Mouse (Mus musculus) myocyte (in vitro differentiated cells): Measurements from ENCODE around the gene Cct4. TPM values are rescaled to one million over a fixed set of nuclear protein-coding genes. Genes with fewer than 3 reads are reported as not detected.

Experiments used
- H3K27me3 ChIP-seq: one replicate; pipeline ENCODE4 v1.6.1; 2011; ENCODE audit not compliant: control insufficient read depth, insufficient read depth, insufficient read length
- H3K36me3 ChIP-seq: one replicate; pipeline ENCODE4 v1.6.1; 2011; ENCODE audit not compliant: control insufficient read depth, insufficient read depth
- H3K4me2 ChIP-seq: one replicate; pipeline ENCODE4 v1.6.1; 2011; ENCODE audit warnings: low read depth, control low read depth
- H3K4me3 ChIP-seq: one replicate; pipeline ENCODE4 v1.5.1; 2011; ENCODE audit warnings: mild to moderate bottlenecking, control low read depth, moderate library complexity
- H3K79me2 ChIP-seq: one replicate; pipeline ENCODE4 v1.6.1; 2011; ENCODE audit not compliant: control insufficient read depth, insufficient read depth
- H3ac ChIP-seq: one replicate; pipeline ENCODE4 v1.6.1; 2011; ENCODE audit not compliant: control insufficient read depth, insufficient read length
- CEBPB ChIP-seq: IDR thresholded peaks from 2 replicates; pipeline ENCODE4 v1.6.1; 2011; ENCODE audit warnings: mild to moderate bottlenecking, moderate library complexity; ENCODE audit not compliant: poor library complexity, insufficient read depth, severe bottlenecking
- E2F4 ChIP-seq: IDR thresholded peaks from one replicate; pipeline ENCODE4 v1.6.1; 2011; ENCODE audit warnings: mild to moderate bottlenecking, control low read depth, moderate library complexity; ENCODE audit not compliant: insufficient read depth
- MAX ChIP-seq: IDR thresholded peaks from one replicate; pipeline ENCODE4 v1.6.1; 2011; ENCODE audit warnings: low read depth, mild to moderate bottlenecking, control low read depth
- MYOD1 ChIP-seq, 3 experiments: IDR thresholded peaks; one replicate each; pipeline ENCODE4 v1.6.1; 2011; ENCODE audit warnings: control low read depth in 2 of 3, low read depth in 2 of 3, mild to moderate bottlenecking in 2 of 3, moderate library complexity in 1 of 3; ENCODE audit not compliant: insufficient read length in 2 of 3, control insufficient read depth in 1 of 3
- MYOG ChIP-seq, 3 experiments: IDR thresholded peaks; one replicate each; pipeline ENCODE4 v1.6.1; 2011; ENCODE audit warnings: control low read depth in 2 of 3, low read depth in 2 of 3, mild to moderate bottlenecking in 2 of 3; ENCODE audit not compliant: insufficient read length in 2 of 3, control insufficient read depth in 1 of 3, insufficient read depth in 1 of 3
- POLR2A ChIP-seq: IDR thresholded peaks from one replicate; pipeline ENCODE4 v1.6.1; 2011; ENCODE audit warnings: low read depth, mild to moderate bottlenecking, control low read depth, moderate library complexity; ENCODE audit not compliant: insufficient read length
- POLR2AphosphoS2 ChIP-seq: IDR thresholded peaks from one replicate; pipeline ENCODE4 v1.6.1; 2011; ENCODE audit warnings: low read depth, control low read depth; ENCODE audit not compliant: insufficient read length
- REST ChIP-seq: IDR thresholded peaks from one replicate; pipeline ENCODE4 v1.6.1; 2011; ENCODE audit warnings: mild to moderate bottlenecking, control low read depth, moderate library complexity; ENCODE audit not compliant: insufficient read depth, insufficient read length
- SRF ChIP-seq: IDR thresholded peaks from one replicate; pipeline ENCODE4 v1.6.1; 2011; ENCODE audit warnings: low read depth; ENCODE audit not compliant: control insufficient read depth, insufficient read length
- TCF12 ChIP-seq: IDR thresholded peaks from one replicate; pipeline ENCODE4 v1.6.1; 2011; ENCODE audit warnings: mild to moderate bottlenecking, control low read depth; ENCODE audit not compliant: poor library complexity, insufficient read depth, severe bottlenecking
- TCF3 ChIP-seq: IDR thresholded peaks from one replicate; pipeline ENCODE4 v1.6.1; 2011; ENCODE audit warnings: low read depth, control low read depth; ENCODE audit not compliant: insufficient read length
- USF1 ChIP-seq: IDR thresholded peaks from one replicate; pipeline ENCODE4 v1.6.1; 2011; ENCODE audit warnings: low read depth, mild to moderate bottlenecking, control low read depth, moderate library complexity
- polyA plus RNA-seq: library from polyadenylated mRNA; unstranded; fragments of >200 nt; fragmentation: generic; extraction: Trizol; gene quantifications from one replicate; pipeline ENCODE4 v1.2.1, GENCODE M21; 2012; ENCODE audit warnings: missing spikeins

The Cct4 gene
- polyA plus RNA-seq, 1 experiment: 187 TPM

DNA sequence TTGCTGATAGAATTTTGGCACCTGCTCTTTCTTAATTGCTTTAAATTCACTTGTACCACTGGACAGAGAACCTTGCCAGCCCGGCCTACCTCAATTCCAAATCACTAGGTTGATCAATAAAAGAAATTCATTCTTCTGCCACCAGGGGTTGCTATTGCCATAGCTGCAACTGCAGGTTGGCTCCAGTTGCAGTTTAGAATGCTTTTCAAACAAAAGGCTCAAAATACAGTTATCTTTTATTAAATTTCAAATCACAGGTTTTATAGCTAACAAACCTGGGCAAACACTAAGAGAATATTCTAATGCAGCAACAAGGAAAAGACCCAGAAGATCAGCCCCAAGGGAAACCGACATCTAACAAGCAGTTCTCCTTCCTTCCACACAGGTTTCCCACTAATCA is 3.0 kb upstream of the Cct4 start:
- TF ChIP-seq TCF3 (no peak), MYOD1 (IDR thresholded peaks at IDR 0.05; ENCODE audit: control insufficient read depth in 1 of 3, insufficient read length in 2 of 3, low read depth in 2 of 3) (no peak), USF1 (no peak), REST (no peak), MYOG (IDR thresholded peaks at IDR 0.05; ENCODE audit: control insufficient read depth in 1 of 3, insufficient read depth in 1 of 3, insufficient read length in 2 of 3, low read depth in 2 of 3) (no peak), CEBPB (no peak), MAX (no peak), E2F4 (no peak), TCF12 (no peak), SRF (no peak), POLR2A (no peak), POLR2AphosphoS2 (no peak)
- H3K27me3 ChIP-seq: no peaks in the 10 kb centered on the region
- no peaks in the 10 kb centered on the region for H3K36me3 ChIP-seq
- peaks cover 19% of the 10 kb centered on the region for H3K79me2 ChIP-seq
- no peak overlapping the region for H3K4me3 ChIP-seq
- H3ac ChIP-seq: no peak overlapping the region
- peak overlapping the region; percentile 41 for H3K4me2 ChIP-seq

DNA sequence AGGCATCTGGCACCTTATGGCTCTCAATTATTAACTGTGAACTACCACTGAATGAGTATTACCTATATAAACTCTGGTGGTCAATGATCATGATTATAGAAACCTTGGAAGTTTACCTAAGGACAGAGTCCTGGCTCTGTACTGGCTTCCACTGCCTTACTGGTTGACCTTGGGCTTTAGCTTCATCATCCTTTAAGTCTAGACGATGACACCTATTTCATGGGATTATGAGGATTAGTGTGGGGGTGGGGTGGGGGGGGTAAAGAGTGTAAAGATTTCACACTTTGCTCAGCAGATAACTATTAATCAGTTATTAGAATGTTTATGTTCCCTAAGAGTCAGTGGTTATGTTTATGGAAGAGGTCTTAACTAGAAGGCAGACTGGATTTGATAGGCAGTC is 533 bp upstream of the Cct4 start:
- Histone ChIP-seq H3K27me3 (no peaks in the 10 kb centered on the region), H3K79me2 (peaks cover 40% of the 10 kb centered on the region), H3K4me2 (peak overlapping the region; percentile 77), H3ac (no peak overlapping the region), H3K36me3 (peaks cover 14% of the 10 kb centered on the region), H3K4me3 (peak overlapping the region; percentile 49)
- no peak for TF ChIP-seq E2F4
- TF ChIP-seq USF1: no peak
- no peak for TF ChIP-seq MAX
- no peak for TF ChIP-seq REST

DNA sequence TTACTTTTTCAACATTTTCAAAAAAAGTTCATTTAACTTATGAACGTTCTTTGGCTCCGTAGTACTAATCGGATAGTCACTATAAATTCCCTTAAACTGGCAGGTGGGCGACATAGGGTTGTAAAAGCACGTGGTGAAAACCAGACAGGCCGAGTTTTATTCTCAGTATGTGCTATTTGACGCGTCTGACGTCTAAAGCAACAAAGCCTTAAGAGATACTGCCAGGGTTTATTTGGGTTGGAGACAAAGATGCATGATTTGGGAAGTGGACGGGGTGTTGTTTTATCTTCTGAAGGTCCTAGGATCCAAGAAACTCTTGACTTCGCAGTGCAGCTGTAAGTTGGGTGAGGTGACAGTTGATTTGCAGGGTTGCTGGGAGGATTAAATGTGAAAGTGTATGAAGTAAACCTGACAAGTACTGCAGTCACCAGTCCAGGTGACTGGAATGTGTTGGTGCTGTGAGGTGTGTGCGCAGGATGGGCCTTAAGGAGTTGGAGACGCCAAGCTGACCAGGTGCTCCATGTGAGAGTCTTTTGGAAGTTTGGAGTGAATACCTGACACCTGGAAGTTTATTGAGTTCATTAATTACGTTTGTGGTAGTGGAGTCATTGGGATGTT is 1.0 kb downstream of the Cct4 start:
- H3K36me3 ChIP-seq: peaks cover 24% of the 10 kb centered on the region
- TF ChIP-seq MAX (no peak), TCF3 (no peak), E2F4 (no peak), MYOG (IDR thresholded peaks at IDR 0.05; ENCODE audit: control insufficient read depth in 1 of 3, insufficient read depth in 1 of 3, insufficient read length in 2 of 3, low read depth in 2 of 3) (no peak), TCF12 (no peak)
- peak overlapping the region; percentile 49 for H3K4me3 ChIP-seq
- peak overlapping the region; percentile 95 for H3K4me2 ChIP-seq
- H3K79me2 ChIP-seq: peaks cover 40% of the 10 kb centered on the region
- no peaks in the 10 kb centered on the region for H3K27me3 ChIP-seq
- H3ac ChIP-seq: peak overlapping the region; percentile 32

DNA sequence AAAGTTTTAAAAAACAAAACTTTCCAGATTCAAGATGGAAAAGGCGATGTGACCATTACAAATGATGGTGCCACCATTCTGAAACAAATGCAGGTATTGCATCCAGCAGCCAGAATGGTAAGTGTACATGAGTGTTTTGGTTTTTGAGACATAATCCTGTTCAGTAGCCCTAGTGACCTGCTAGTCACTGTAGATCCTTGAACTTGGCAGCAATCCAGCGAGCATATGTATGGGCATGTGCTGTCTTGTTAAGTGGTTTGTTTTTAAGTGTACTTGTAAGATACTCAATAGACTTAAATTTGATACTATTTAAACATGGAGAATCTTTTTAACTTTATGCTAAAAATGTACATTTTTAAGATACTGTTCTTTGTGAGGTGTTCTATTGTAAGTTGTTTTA is 4.0 kb downstream of the Cct4 start:
- Histone ChIP-seq H3K4me2 (no peak overlapping the region), H3ac (no peak overlapping the region), H3K4me3 (no peak overlapping the region), H3K27me3 (no peaks in the 10 kb centered on the region), H3K79me2 (peaks cover 40% of the 10 kb centered on the region), H3K36me3 (peaks cover 51% of the 10 kb centered on the region)
- no peak for TF ChIP-seq REST
- TF ChIP-seq E2F4: no peak
- TF ChIP-seq TCF3: no peak
- no peak for TF ChIP-seq MAX
- no peak for TF ChIP-seq USF1
- TF ChIP-seq MYOD1 (IDR thresholded peaks at IDR 0.05; ENCODE audit: control insufficient read depth in 1 of 3, insufficient read length in 2 of 3, low read depth in 2 of 3): no peak
- TF ChIP-seq POLR2A: no peak
- no peak for TF ChIP-seq POLR2AphosphoS2
- TF ChIP-seq SRF: no peak
- TF ChIP-seq MYOG (IDR thresholded peaks at IDR 0.05; ENCODE audit: control insufficient read depth in 1 of 3, insufficient read depth in 1 of 3, insufficient read length in 2 of 3, low read depth in 2 of 3): no peak
- TF ChIP-seq CEBPB: no peak

DNA sequence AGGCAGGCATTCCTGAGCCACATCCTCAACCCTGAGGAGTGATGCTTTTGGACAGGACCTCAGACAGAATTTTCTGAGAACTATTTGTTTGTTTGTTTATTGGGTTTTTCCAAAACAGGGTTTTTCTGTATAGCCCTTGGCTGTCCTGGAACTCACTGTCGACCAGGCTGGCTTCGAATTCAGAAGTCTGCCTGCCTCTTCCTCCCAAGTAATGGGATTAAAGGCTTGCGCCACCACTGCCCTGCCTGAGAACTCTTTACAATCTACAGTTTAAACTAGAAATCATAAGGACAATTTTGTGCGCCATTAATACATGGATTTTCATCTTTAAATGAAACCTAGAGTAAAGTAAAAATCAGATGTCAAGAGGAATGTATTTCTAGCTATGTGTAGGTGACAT is 5.1 kb downstream of the Cct4 start:
- Histone ChIP-seq H3K79me2 (peaks cover 40% of the 10 kb centered on the region), H3ac (no peak overlapping the region), H3K4me2 (no peak overlapping the region), H3K4me3 (no peak overlapping the region), H3K36me3 (peaks cover 63% of the 10 kb centered on the region), H3K27me3 (no peaks in the 10 kb centered on the region)
- TF ChIP-seq MAX: no peak
- no peak for TF ChIP-seq REST
- no peak for TF ChIP-seq CEBPB
- TF ChIP-seq SRF: no peak
- no peak for TF ChIP-seq USF1
- no peak for TF ChIP-seq E2F4
- no peak for TF ChIP-seq MYOD1 (IDR thresholded peaks at IDR 0.05; ENCODE audit: control insufficient read depth in 1 of 3, insufficient read length in 2 of 3, low read depth in 2 of 3)
- TF ChIP-seq TCF3: no peak
- TF ChIP-seq MYOG (IDR thresholded peaks at IDR 0.05; ENCODE audit: control insufficient read depth in 1 of 3, insufficient read depth in 1 of 3, insufficient read length in 2 of 3, low read depth in 2 of 3): no peak
- TF ChIP-seq TCF12: no peak
- TF ChIP-seq POLR2AphosphoS2: no peak
